8 mouse cellular contexts compared by ENCODE assay signal in the genomic region with DNA sequence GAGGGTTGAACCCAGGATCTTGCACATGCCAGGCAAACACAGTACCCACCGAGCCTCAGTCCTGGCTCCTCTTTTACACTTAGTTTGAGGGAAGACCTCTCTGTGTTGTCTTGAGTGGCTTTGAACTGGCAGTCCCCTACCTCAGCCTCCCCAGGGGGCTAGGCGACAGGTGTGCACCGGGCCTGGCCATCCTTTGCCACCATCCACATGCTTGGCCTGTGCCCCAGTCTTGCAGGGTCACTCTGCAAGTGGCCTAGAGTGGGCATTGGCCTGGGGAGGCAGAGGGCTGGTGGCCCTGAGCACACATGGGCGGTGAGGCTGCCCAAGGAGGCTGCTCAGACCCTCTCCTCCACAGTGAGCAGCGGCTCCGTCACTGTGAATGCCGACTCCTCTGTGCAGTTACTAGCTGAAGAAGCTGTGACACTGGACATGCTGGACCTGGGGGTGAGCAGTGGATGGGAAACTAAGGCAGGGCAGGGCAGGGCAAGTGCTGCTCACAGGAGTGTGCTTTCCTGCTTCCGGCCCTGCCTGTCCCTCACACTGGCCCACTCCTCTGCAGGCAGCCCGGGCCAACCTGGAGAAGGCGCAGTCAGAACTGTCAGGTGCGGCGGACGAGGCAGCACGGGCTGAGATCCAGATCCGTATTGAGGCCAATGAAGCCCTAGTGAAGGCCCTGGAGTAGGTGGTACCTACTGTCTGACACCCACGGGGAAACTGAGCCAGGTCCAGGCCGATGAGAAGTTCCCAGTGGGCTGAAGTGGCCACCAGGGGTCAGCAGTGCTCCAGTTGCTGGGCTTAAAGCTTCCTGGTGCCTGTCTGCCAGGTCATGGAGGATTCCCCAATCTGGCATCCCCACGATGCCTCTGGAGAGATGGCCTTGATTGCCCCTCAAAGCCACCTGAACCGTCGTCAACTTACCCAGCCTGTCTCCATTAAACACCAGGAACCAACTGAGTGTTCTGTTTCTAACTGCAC. TPM values are rescaled to one million over a fixed set of nuclear protein-coding genes. Genes with fewer than 3 reads are reported as not detected.
A peak's percentile ranks its signal among the peaks of the same experiment; 100 is the strongest.
DNase-seq lines count a peak whose midpoint lies in the region; ATAC-seq and TF ChIP-seq lines count a peak whose summit lies in the region.

No protein-coding gene starts in this region.

- peaks cover 31 to 42% of the 10 kb centered on the region in 2 experiments for H3K36me3 ChIP-seq in CH12.LX (replicated peaks in 1 of 2; ENCODE audit: control insufficient read depth in 1 of 2, insufficient read depth in 1 of 2, low read length in 1 of 2)
- peaks cover 12% of the 10 kb centered on the region for H3K36me3 ChIP-seq in spleen, adult 2 months (ENCODE audit: control insufficient read depth, insufficient read depth, low read length)

- 0 out of 2 replicates have a peak, but pooled peaks have one; percentile 3 for ATAC-seq in erythroid progenitor cell, adult 5-6 weeks (replicated peaks; ENCODE audit: low FRiP score, poor library complexity, severe bottlenecking)
- no peak for ATAC-seq in megakaryocyte progenitor cell, adult 5-6 weeks (replicated peaks; ENCODE audit: poor library complexity)

- TF ChIP-seq EP300 in CH12.LX (IDR thresholded peaks at IDR 0.05; ENCODE audit: low read length), result no peak

- no peaks in the 10 kb centered on the region for H3K9me3 ChIP-seq in CH12.LX (replicated peaks; ENCODE audit: low read length)

- no peak for DNase-seq in CH12.LX (ENCODE audit: extremely low read depth)
- DNase-seq in adrenal gland, postnatal 10 days, result peak; percentile 85
- peak; percentile 86 to 87 for DNase-seq in heart, postnatal 36 days
- peak; percentile 74 to 76 for DNase-seq in layer of hippocampus, adult 8-10 months (ENCODE audit: low spot score in 2 of 2)
- peak; percentile 86 for DNase-seq in lung, postnatal 10 days
- peak in 1 of 2 experiments; percentile 73 for DNase-seq in spleen, adult 2 months (ENCODE audit: low read depth in 1 of 2, low spot score in 2 of 2)

- H3K79me2 ChIP-seq in CH12.LX (replicated peaks; ENCODE audit: control insufficient read depth, extremely low read depth, insufficient read depth, poor library complexity, severe bottlenecking), result peaks cover 18% of the 10 kb centered on the region

- no peak overlapping the region for H3K27ac ChIP-seq in CH12.LX (ENCODE audit: insufficient read depth, low read depth)
- H3K27ac ChIP-seq in spleen, adult 2 months (ENCODE audit: insufficient read depth, low read length), result no peak overlapping the region

- H3K4me1 ChIP-seq in CH12.LX (ENCODE audit: control insufficient read depth in 1 of 2, insufficient read depth in 2 of 2), result peaks cover 31 to 60% of the 10 kb centered on the region in 2 experiments
- H3K4me1 ChIP-seq in spleen, adult 2 months (ENCODE audit: control insufficient read depth, insufficient read depth, insufficient read length), result peaks cover 16% of the 10 kb centered on the region

- intact Hi-C loops in heart, postnatal 36 days (cut with DNase I), result loop anchor here (2.0 kb wide), 1 partner anchor 20 kb away; a partner anchor contains a TSS

- WGBS in spleen, adult 2 months, result 82% methylated on average over 20 of the region's 20 CpGs

- TF ChIP-seq POLR2A in CH12.LX (IDR thresholded peaks at IDR 0.05; ENCODE audit: low read depth, low read length), result no peak
- TF ChIP-seq POLR2A in spleen, adult 2 months (IDR thresholded peaks at IDR 0.05; ENCODE audit: low read depth, low read length), result no peak

- H3K27me3 ChIP-seq in CH12.LX (replicated peaks), result peaks cover 5% of the 10 kb centered on the region
- no peaks in the 10 kb centered on the region for H3K27me3 ChIP-seq in spleen, adult 2 months (ENCODE audit: control insufficient read depth, insufficient read depth, low read length)

- no peak overlapping the region for H3K4me3 ChIP-seq in CH12.LX (replicated peaks in 1 of 3; ENCODE audit: low read depth in 2 of 3, low read length in 2 of 3, poor library complexity in 1 of 3)
- no peak overlapping the region for H3K4me3 ChIP-seq in spleen, adult 2 months (ENCODE audit: extremely low read depth, insufficient read depth, insufficient read length)

- dilution Hi-C loops in CH12.LX (cut with MboI; ENCODE audit: extremely low pct_ligation_motif_present, extremely low pct_unique_long_range_greater_than_20kb, low sequenced_read_pairs), result no loop called here

- peak; percentile 79 for TF ChIP-seq RAD21 in CH12.LX (IDR thresholded peaks at IDR 0.05; ENCODE audit: low read depth, low read length)

- peak; percentile 61 to 88; a peak in 3 of 4 replicates for TF ChIP-seq CTCF in CH12.LX (conservative IDR thresholded peaks at IDR 0.05 in 1 of 2, IDR thresholded peaks at IDR 0.05 in 1 of 2; ENCODE audit: low read depth in 2 of 2, low read length in 2 of 2)
- peak; percentile 88 for TF ChIP-seq CTCF in spleen, adult 2 months (IDR thresholded peaks at IDR 0.05; ENCODE audit: extremely low read depth, insufficient read depth, insufficient read length, insufficient replicate concordance)

- H3K4me2 ChIP-seq in CH12.LX (ENCODE audit: insufficient read depth, low read depth, poor library complexity, severe bottlenecking), result no peak overlapping the region

- H3K9ac ChIP-seq in CH12.LX (ENCODE audit: insufficient read depth, low read depth), result no peak overlapping the region

- in situ Hi-C loops in CH12.LX (cut with MboI; ENCODE audit: low pct_ligation_motif_present, low pct_unique_long_range_greater_than_20kb, low sequenced_read_pairs), result loop anchor here (5.0 kb wide), 1 partner anchor 158 kb away; a partner anchor contains a TSS

TF ChIP-seq in CH12.LX, 34 proteins besides CTCF, POLR2A, EP300 and RAD21 (continues in another document):
- no peak for TF ChIP-seq SIN3A (IDR thresholded peaks at IDR 0.05; ENCODE audit: low read length)

RNA-seq across cellular contexts. Expression of a gene that starts 2.9 kb away (rescaled TPM):
- total RNA-seq in CH12.LX (2012; rRNA removed) (11.6 and 16.2 TPM in 2 replicates), CH12.LX (2014; rRNA removed) (3.9 and 4.7 TPM in 2 replicates)
- polyA plus RNA-seq in CH12.LX (2012; ENCODE audit: insufficient read length, low read depth), result 25.2 and 33.2 TPM in 2 replicates
- total RNA-seq in adrenal gland, postnatal 10 days (2021), result 100 to 1,000 TPM; 106 to 127 TPM
- total RNA-seq in erythroid progenitor cell, adult 5-6 weeks (2015; ENCODE audit: low replicate concordance), result 20.1 and 23.8 TPM in 2 replicates
- total RNA-seq in erythroid progenitor cell, adult 5-6 weeks (2017; ENCODE audit: low replicate concordance), result 12.5 and 18.2 TPM in 2 replicates
- 100 to 1,000 TPM in 1 of 2 experiments, 10 to 100 TPM in 1; 99.9 to 117 TPM for total RNA-seq in heart, postnatal 36 days (2021)
- 10 to 100 TPM; 47.2 to 63.6 (median 58.0) TPM for total RNA-seq in layer of hippocampus, adult 8-10 months (2022)
- 128 and 157 TPM in 2 replicates for polyA plus RNA-seq in spleen, adult 2 months (2012; rRNA removed)
- total RNA-seq in megakaryocyte progenitor cell, adult 5-6 weeks (2015), result 21.4 and 22.2 TPM in 2 replicates
- 12.7 and 17.9 TPM in 2 replicates for total RNA-seq in megakaryocyte progenitor cell, adult 5-6 weeks (2017)

RNA-seq across cellular contexts. Expression of a gene that starts 4.5 kb away (rescaled TPM):
- 2.3 and 2.6 TPM in 2 replicates for total RNA-seq in CH12.LX (2012; rRNA removed)
- total RNA-seq in CH12.LX (2014; rRNA removed), result 0.09 and 0.19 TPM in 2 replicates
- 1.7 and 2.4 TPM in 2 replicates for polyA plus RNA-seq in CH12.LX (2012; ENCODE audit: insufficient read length, low read depth)
- 10 to 100 TPM; 41.6 to 65.6 TPM for total RNA-seq in adrenal gland, postnatal 10 days (2021)
- total RNA-seq in erythroid progenitor cell, adult 5-6 weeks (2015; ENCODE audit: low replicate concordance), result not detected in 2 replicates
- not detected in 2 replicates for total RNA-seq in erythroid progenitor cell, adult 5-6 weeks (2017; ENCODE audit: low replicate concordance)
- 1 to 10 TPM; 2.0 to 4.7 TPM for total RNA-seq in heart, postnatal 36 days (2021)
- 100 to 1,000 TPM; 295 to 345 (median 308) TPM for total RNA-seq in layer of hippocampus, adult 8-10 months (2022)
- polyA plus RNA-seq in spleen, adult 2 months (2012; rRNA removed), result 11.9 and 13.4 TPM in 2 replicates
- 3.8 and 4.8 TPM in 2 replicates for total RNA-seq in megakaryocyte progenitor cell, adult 5-6 weeks (2015)
- 2.0 and 2.2 TPM in 2 replicates for total RNA-seq in megakaryocyte progenitor cell, adult 5-6 weeks (2017)

RNA-seq across cellular contexts. Expression of a gene that starts 6.7 kb away (rescaled TPM):
- total RNA-seq in CH12.LX (2012; rRNA removed) (270 and 326 TPM in 2 replicates), CH12.LX (2014; rRNA removed) (85.8 and 106 TPM in 2 replicates)
- 306 and 352 TPM in 2 replicates for polyA plus RNA-seq in CH12.LX (2012; ENCODE audit: insufficient read length, low read depth)
- total RNA-seq in adrenal gland, postnatal 10 days (2021), result 100 to 1,000 TPM; 982 to 996 TPM
- 89.3 and 94.8 TPM in 2 replicates for total RNA-seq in erythroid progenitor cell, adult 5-6 weeks (2015; ENCODE audit: low replicate concordance)
- 19.4 and 39.9 TPM in 2 replicates for total RNA-seq in erythroid progenitor cell, adult 5-6 weeks (2017; ENCODE audit: low replicate concordance)
- total RNA-seq in heart, postnatal 36 days (2021), result 1,000 to 10,000 TPM; 1,105 to 1,168 TPM
- 100 to 1,000 TPM; 315 to 328 (median 323) TPM for total RNA-seq in layer of hippocampus, adult 8-10 months (2022)
- polyA plus RNA-seq in spleen, adult 2 months (2012; rRNA removed), result 592 and 782 TPM in 2 replicates
- total RNA-seq in megakaryocyte progenitor cell, adult 5-6 weeks (2015), result 187 and 199 TPM in 2 replicates
- 37.6 and 39.3 TPM in 2 replicates for total RNA-seq in megakaryocyte progenitor cell, adult 5-6 weeks (2017)

RNA-seq across cellular contexts. Expression of a gene that starts 20.6 kb away (rescaled TPM):
- 28.3 and 34.4 TPM in 2 replicates for total RNA-seq in CH12.LX (2012; rRNA removed)
- 27.0 and 31.9 TPM in 2 replicates for total RNA-seq in CH12.LX (2014; rRNA removed)
- 40.2 and 45.9 TPM in 2 replicates for polyA plus RNA-seq in CH12.LX (2012; ENCODE audit: insufficient read length, low read depth)
- 100 to 1,000 TPM; 102 to 168 TPM for total RNA-seq in adrenal gland, postnatal 10 days (2021)
- total RNA-seq in erythroid progenitor cell, adult 5-6 weeks (2015; ENCODE audit: low replicate concordance), result 10.1 and 19.7 TPM in 2 replicates
- total RNA-seq in erythroid progenitor cell, adult 5-6 weeks (2017; ENCODE audit: low replicate concordance), result 33.5 and 39.6 TPM in 2 replicates
- total RNA-seq in heart, postnatal 36 days (2021), result 10 to 100 TPM; 48.2 to 67.0 TPM
- total RNA-seq in layer of hippocampus, adult 8-10 months (2022), result 100 to 1,000 TPM in 2 of 4 experiments, 10 to 100 TPM in 2; 75.7 to 148 (median 96.4) TPM
- polyA plus RNA-seq in spleen, adult 2 months (2012; rRNA removed), result 144 and 151 TPM in 2 replicates
- 16.1 and 18.4 TPM in 2 replicates for total RNA-seq in megakaryocyte progenitor cell, adult 5-6 weeks (2015)
- 35.4 and 60.4 TPM in 2 replicates for total RNA-seq in megakaryocyte progenitor cell, adult 5-6 weeks (2017)

RNA-seq across cellular contexts. Expression of a gene that starts 27.6 kb away (rescaled TPM):
- 30.5 and 37.7 TPM in 2 replicates for total RNA-seq in CH12.LX (2012; rRNA removed)
- total RNA-seq in CH12.LX (2014; rRNA removed), result 34.3 and 40.2 TPM in 2 replicates
- polyA plus RNA-seq in CH12.LX (2012; ENCODE audit: insufficient read length, low read depth), result 19.3 and 21.9 TPM in 2 replicates
- total RNA-seq in adrenal gland, postnatal 10 days (2021), result 1 to 10 TPM; 6.4 to 7.7 TPM
- total RNA-seq in erythroid progenitor cell, adult 5-6 weeks (2015; ENCODE audit: low replicate concordance), result not detected in 2 replicates
- not detected in 2 replicates for total RNA-seq in erythroid progenitor cell, adult 5-6 weeks (2017; ENCODE audit: low replicate concordance)
- 1 to 10 TPM; 4.4 to 4.6 TPM for total RNA-seq in heart, postnatal 36 days (2021)
- total RNA-seq in layer of hippocampus, adult 8-10 months (2022), result 1 to 10 TPM; 1.8 to 9.0 (median 6.2) TPM
- polyA plus RNA-seq in spleen, adult 2 months (2012; rRNA removed), result 10.8 TPM in 2 replicates
- total RNA-seq in megakaryocyte progenitor cell, adult 5-6 weeks (2015), result 17.2 and 18.2 TPM in 2 replicates
- total RNA-seq in megakaryocyte progenitor cell, adult 5-6 weeks (2017), result 13.4 and 13.5 TPM in 2 replicates

Comparison
In these comparisons a context has a peak if more than half of its experiments do, and no peak if none do; other contexts are left out.
1. RNA of a gene that starts 4.5 kb away (total RNA-seq): 295 to 345 TPM in layer of hippocampus, adult 8-10 months and 41.6 to 65.6 TPM in adrenal gland, postnatal 10 days; 2.0 to 4.8 TPM in megakaryocyte progenitor cell, adult 5-6 weeks, 2.0 to 4.7 TPM in heart, postnatal 36 days, 0.09 to 2.6 TPM in CH12.LX and not detected in erythroid progenitor cell, adult 5-6 weeks; every median in the first group is over 4 times any median in the second.